Mouse (Mus musculus) ES-Bruce4 (cell line): ENCODE measurements around the gene Maml3. TPM values are rescaled to one million over a fixed set of nuclear protein-coding genes. Genes with fewer than 3 reads are reported as not detected.

Experiments used
- H3K27ac ChIP-seq: 2 replicates; pipeline ENCODE4 v1.5.1; 2012; ENCODE audit warnings: low read length, inconsistent platforms; ENCODE audit not compliant: insufficient read depth
- H3K27me3 ChIP-seq: 2 replicates; pipeline ENCODE4 v1.6.1; 2012; ENCODE audit warnings: mild to moderate bottlenecking, low read length, inconsistent platforms; ENCODE audit not compliant: control insufficient read depth, poor library complexity, insufficient read depth, severe bottlenecking
- H3K36me3 ChIP-seq: 2 replicates; pipeline ENCODE4 v1.6.1; 2012; ENCODE audit warnings: inconsistent platforms, mild to moderate bottlenecking, low read length, moderate library complexity; ENCODE audit not compliant: control insufficient read depth, poor library complexity, insufficient read depth, severe bottlenecking
- H3K4me1 ChIP-seq: one replicate; pipeline ENCODE4 v1.8.1; 2011; ENCODE audit warnings: low read length; ENCODE audit not compliant: control insufficient read depth, insufficient read depth
- H3K4me3 ChIP-seq: 2 replicates; pipeline ENCODE4 v1.5.1; 2011; ENCODE audit warnings: low read depth, mild to moderate bottlenecking, low read length
- H3K9ac ChIP-seq: 2 replicates; pipeline ENCODE4 v1.6.1; 2012; ENCODE audit warnings: low read depth, mild to moderate bottlenecking, inconsistent platforms; ENCODE audit not compliant: poor library complexity, severe bottlenecking
- H3K9me3 ChIP-seq: replicated peaks from 2 replicates; pipeline ENCODE4 v1.6.1; 2012; ENCODE audit warnings: mild to moderate bottlenecking, low read length, inconsistent platforms; ENCODE audit not compliant: control insufficient read depth, poor library complexity, insufficient read depth, severe bottlenecking
- CTCF ChIP-seq: IDR thresholded peaks from one replicate; pipeline ENCODE4 v1.8.1; 2011; ENCODE audit warnings: low read depth, low read length
- EP300 ChIP-seq: IDR thresholded peaks from 2 replicates; pipeline ENCODE4 v1.6.1; 2011; ENCODE audit warnings: low read depth, low read length; ENCODE audit not compliant: insufficient read depth
- POLR2A ChIP-seq: IDR thresholded peaks from one replicate; pipeline ENCODE4 v1.8.1; 2011; ENCODE audit warnings: low read length; ENCODE audit not compliant: insufficient read depth
- polyA plus RNA-seq: library from polyadenylated mRNA; stranded (reverse); fragments of >200 nt; gene quantifications from 2 replicates; pipeline ENCODE4 v1.2.4, GENCODE M21; 2011; ENCODE audit warnings: low read depth; ENCODE audit not compliant: missing spikeins, insufficient read depth, insufficient read length

The Maml3 gene
- polyA plus RNA-seq, 1 experiment: 5.7 TPM

DNA sequence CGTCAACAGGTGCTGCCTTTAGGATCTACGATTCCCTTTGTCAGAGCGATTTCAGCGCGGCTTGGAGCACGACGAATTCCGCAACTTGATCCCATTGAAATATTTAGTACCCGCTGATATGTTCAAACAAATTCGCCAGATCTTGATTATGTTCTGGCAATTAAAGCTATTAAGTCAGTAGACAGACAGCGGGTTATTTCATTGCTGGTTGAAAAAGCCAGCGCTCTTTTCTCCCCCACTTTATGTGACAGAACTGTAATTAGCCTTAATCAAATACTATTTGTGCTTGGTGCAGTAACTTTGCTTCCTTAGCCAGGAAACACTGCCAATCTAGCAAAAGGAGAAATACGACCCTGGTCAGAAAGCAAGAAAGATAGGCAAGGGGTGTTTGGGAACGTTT lies 176.7 kb downstream of the Maml3 start:
- no peak overlapping the region for H3K4me3 ChIP-seq

DNA sequence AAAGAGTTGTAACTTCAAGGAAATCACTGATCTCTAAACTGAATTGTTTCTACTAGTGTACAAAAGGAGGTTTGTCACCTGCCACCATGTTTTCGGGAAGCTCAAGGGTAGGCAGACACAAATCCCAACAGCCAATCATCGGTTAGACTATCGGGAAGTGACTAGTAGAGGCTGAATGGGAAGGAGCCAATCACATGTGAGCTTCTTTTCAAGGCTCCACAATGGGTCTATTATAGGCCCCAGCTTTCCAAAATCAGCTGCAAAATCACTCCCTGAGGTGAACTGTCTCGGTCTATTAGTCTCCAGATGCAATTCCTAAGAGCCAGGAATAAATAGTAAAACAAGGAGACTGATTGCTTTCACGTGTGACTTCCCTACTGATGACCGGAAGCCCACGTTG lies 177.3 kb downstream of the Maml3 start:
- TF ChIP-seq POLR2A (no peak), EP300 (no peak), CTCF (no peak)
- Histone ChIP-seq H3K4me3 (no peak overlapping the region), H3K27ac (no peak overlapping the region), H3K4me1 (no peaks in the 10 kb centered on the region), H3K9ac (no peak overlapping the region), H3K36me3 (no peaks in the 10 kb centered on the region), H3K27me3 (no peaks in the 10 kb centered on the region), H3K9me3 (peaks cover 6% of the 10 kb centered on the region; the same call in 1 of the 2 replicates)

More for the DNA sequence above, 176.7 kb downstream of the Maml3 start:
- no peak for TF ChIP-seq EP300
- TF ChIP-seq POLR2A: no peak
- no peak for TF ChIP-seq CTCF
- Histone ChIP-seq H3K4me1 (no peaks in the 10 kb centered on the region), H3K27me3 (no peaks in the 10 kb centered on the region), H3K36me3 (no peaks in the 10 kb centered on the region), H3K9me3 (peaks cover 6% of the 10 kb centered on the region; the same call in 1 of the 2 replicates), H3K9ac (no peak overlapping the region), H3K27ac (no peak overlapping the region)

DNA sequence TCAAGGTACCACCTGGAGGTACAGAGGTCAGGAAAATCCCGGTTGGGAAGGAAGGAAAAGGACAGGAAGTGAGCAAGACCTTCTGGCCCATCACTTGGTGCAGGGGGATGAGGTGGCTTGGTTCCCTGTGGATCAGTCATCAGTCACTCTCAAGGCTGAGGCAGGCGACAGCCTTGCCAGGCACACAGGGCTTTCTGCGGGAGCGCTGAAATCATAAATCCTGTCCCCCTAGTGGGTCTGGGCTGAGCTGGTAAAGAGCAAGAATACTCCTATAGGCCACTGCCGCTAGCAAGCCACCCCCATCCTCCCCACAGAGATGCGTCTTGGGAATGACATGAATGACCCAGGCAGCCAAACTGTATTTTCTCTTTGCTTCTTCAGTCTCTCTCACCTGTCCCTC lies 177.8 kb downstream of the Maml3 start:
- no peaks in the 10 kb centered on the region for H3K27me3 ChIP-seq
- H3K9ac ChIP-seq: no peak overlapping the region
- H3K27ac ChIP-seq: no peak overlapping the region
- TF ChIP-seq CTCF: no peak
- TF ChIP-seq EP300: no peak
- no peak for TF ChIP-seq POLR2A
- no peak overlapping the region for H3K4me3 ChIP-seq
- no peaks in the 10 kb centered on the region for H3K36me3 ChIP-seq
- H3K4me1 ChIP-seq: no peaks in the 10 kb centered on the region
- H3K9me3 ChIP-seq: peaks cover 6% of the 10 kb centered on the region; the same call in 1 of the 2 replicates

DNA sequence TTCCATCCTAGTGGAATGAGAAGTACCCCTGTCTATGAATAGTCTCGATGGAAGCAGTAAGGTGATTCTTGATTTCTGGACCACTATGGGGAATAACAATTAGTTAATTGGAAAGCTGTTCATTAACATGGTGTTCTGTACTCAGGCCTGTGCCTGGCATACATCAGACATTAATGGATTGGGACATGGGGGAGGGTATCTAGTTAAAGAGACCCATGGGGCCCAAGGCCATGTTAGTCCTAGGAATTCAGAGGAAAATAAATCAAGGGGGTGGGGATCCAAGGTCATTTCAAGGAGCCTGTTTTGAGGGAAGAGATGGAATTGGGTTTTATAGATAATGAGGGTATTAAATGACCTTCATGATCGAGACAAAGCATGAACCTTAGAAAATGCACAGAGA lies 179.1 kb downstream of the Maml3 start:
- Histone ChIP-seq H3K4me1 (no peaks in the 10 kb centered on the region), H3K27ac (no peak overlapping the region), H3K4me3 (no peak overlapping the region), H3K9ac (no peak overlapping the region), H3K9me3 (peaks cover 6% of the 10 kb centered on the region; the same call in 1 of the 2 replicates), H3K27me3 (no peaks in the 10 kb centered on the region), H3K36me3 (no peaks in the 10 kb centered on the region)
- TF ChIP-seq CTCF (no peak), POLR2A (no peak)

DNA sequence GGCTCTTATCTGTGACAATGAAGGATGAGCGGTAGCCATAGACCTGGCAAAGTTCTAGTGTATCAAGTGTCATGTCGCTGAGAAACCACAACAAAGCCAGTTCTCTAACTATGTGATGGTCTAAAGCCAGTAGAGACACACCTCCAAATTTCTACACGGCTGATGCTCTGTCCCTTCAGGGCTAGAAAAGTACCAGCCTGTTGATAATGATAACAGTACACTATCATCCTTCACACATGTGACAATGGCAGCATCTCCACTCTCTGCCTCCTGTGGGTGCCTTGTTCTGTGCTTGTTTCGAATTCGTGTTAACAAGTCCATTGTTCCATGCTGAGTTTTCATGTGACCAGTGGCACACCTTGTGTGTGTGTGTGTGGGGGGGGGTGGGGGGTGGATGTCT lies 180.2 kb downstream of the Maml3 start:
- Histone ChIP-seq H3K4me3 (no peak overlapping the region), H3K36me3 (no peaks in the 10 kb centered on the region), H3K9me3 (peaks cover 4% of the 10 kb centered on the region; the same call in 1 of the 2 replicates), H3K9ac (no peak overlapping the region), H3K27ac (no peak overlapping the region), H3K4me1 (no peaks in the 10 kb centered on the region), H3K27me3 (no peaks in the 10 kb centered on the region)
- TF ChIP-seq EP300 (no peak), CTCF (no peak), POLR2A (no peak)

DNA sequence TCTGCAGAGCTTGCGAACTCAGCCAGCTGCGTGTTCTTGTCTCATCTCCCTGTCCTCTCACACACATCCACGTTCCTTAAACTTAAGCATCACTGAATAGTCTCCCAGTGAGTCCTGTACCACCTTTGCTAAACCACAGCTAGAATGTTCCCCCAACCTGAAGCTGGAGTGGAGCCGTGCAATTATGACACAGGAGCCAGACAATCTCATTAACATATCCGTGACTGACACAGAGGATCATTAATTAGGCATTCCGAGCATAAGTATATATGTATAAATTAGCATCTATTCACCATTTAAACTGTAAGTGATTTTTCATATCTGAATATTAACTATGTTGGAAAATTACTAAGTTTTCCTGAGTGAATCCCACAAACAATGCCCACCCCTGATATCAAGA lies 181.1 kb downstream of the Maml3 start:
- H3K27ac ChIP-seq: no peak overlapping the region
- H3K9me3 ChIP-seq: no peaks in the 10 kb centered on the region; the same call in 1 of the 2 replicates
- no peaks in the 10 kb centered on the region for H3K4me1 ChIP-seq
- no peak overlapping the region for H3K9ac ChIP-seq
- TF ChIP-seq EP300: no peak
- TF ChIP-seq CTCF: no peak
- no peak for TF ChIP-seq POLR2A
- no peak overlapping the region for H3K4me3 ChIP-seq
- no peaks in the 10 kb centered on the region for H3K27me3 ChIP-seq
- H3K36me3 ChIP-seq: no peaks in the 10 kb centered on the region
